Mouse (Mus musculus) cerebellum, adult 2 months (tissue): ENCODE data around the gene Hyal2. TPM values are rescaled to one million over a fixed set of nuclear protein-coding genes. Genes with fewer than 3 reads are reported as not detected.

ENCODE experiments used
- DNase-seq, 2 experiments: peaks; one replicate each; pipeline ENCODE4 v3.0.0; 2021
- H3K27ac ChIP-seq: fragments of 200-500 bp; 2 replicates; pipeline ENCODE4 v1.5.1; 2012; ENCODE audit warnings: low read length, control low read depth, inconsistent platforms; ENCODE audit not compliant: insufficient read depth
- H3K27me3 ChIP-seq: fragments of 200-500 bp; 2 replicates; pipeline ENCODE4 v1.6.1; 2012; ENCODE audit warnings: inconsistent platforms, mild to moderate bottlenecking, low read length, moderate library complexity; ENCODE audit not compliant: control insufficient read depth, insufficient read depth
- H3K4me1 ChIP-seq: fragments of 200-500 bp; 2 replicates; pipeline ENCODE4 v1.6.1; 2011; ENCODE audit warnings: low read length; ENCODE audit not compliant: control insufficient read depth, insufficient read depth
- H3K4me3 ChIP-seq: fragments of 200-500 bp; replicated peaks from 2 replicates; pipeline ENCODE3; 2011; ENCODE audit warnings: mild to moderate bottlenecking, low read depth, low read length, control low read depth; ENCODE audit not compliant: insufficient read depth
- CTCF ChIP-seq: fragments of 200-500 bp; IDR thresholded peaks from 2 replicates; pipeline ENCODE4 v1.5.1; 2011; ENCODE audit warnings: low read depth, mild to moderate bottlenecking, control low read depth, low read length, moderate library complexity, borderline replicate concordance; ENCODE audit not compliant: insufficient read depth
- POLR2A ChIP-seq: fragments of 200-500 bp; IDR thresholded peaks from 2 replicates; pipeline ENCODE4 v1.6.1; 2011; ENCODE audit warnings: low read length, control low read depth, borderline replicate concordance; ENCODE audit not compliant: insufficient read depth
- WGBS: fragments of 180-500 bp; shearing (Covaris S2); methylation state at CpG from one replicate; pipeline ENCODE4 v1.1.7; 2018; 5-methylcytosine and 5-hydroxymethylcytosine counted together
- polyA plus RNA-seq: library from polyadenylated mRNA; depleted of rRNA; stranded (reverse); fragments of >200 nt; gene quantifications from 2 replicates; pipeline ENCODE4 v1.2.3, GENCODE M21; 2012

Hyal2 gene
- polyA plus RNA-seq, 1 experiment, result 11.9 TPM

GRCm38 (mm10) chr9:107566041-107566709 lies 1.6 kb upstream of the Hyal2 start:
- Histone ChIP-seq H3K4me3 (no peak overlapping the region), H3K27me3 (no peaks in the 10 kb centered on the region), H3K4me1 (peaks cover 16% of the 10 kb centered on the region), H3K27ac (no peak overlapping the region)
- TF ChIP-seq CTCF, result peak; percentile 86
- no peak for TF ChIP-seq POLR2A
- DNase-seq, result peak; percentile 74 to 84
- 53% methylated on average over 15 of the region's 15 CpGs for WGBS

DNA sequence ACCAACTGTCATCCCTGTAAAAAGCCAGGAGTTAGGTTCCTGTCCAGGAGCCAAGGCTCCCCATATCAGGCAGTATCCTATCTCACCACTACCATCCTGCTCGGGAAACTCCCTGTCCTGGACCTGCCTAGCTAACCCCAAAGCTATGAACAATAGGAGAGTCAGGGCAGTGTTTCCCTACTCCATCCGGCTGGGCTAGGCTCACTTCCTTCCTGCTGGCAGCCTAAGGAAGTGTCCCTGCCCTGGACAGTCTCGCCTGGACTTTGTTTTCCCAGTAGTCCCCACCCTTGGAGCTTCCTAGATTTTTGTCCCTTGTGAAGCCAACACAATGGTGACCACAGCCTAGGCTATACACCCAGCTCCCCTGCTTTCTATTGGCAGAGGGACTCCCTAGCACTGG lies 890 bp upstream of the Hyal2 start:
- H3K4me3 ChIP-seq, result no peak overlapping the region
- peaks cover 16% of the 10 kb centered on the region for H3K4me1 ChIP-seq
- no peaks in the 10 kb centered on the region for H3K27me3 ChIP-seq
- no peak overlapping the region for H3K27ac ChIP-seq
- no peak for TF ChIP-seq CTCF
- TF ChIP-seq POLR2A, result no peak
- no peak for DNase-seq
- WGBS, result 79% methylated on average over 3 of the region's 3 CpGs

DNA sequence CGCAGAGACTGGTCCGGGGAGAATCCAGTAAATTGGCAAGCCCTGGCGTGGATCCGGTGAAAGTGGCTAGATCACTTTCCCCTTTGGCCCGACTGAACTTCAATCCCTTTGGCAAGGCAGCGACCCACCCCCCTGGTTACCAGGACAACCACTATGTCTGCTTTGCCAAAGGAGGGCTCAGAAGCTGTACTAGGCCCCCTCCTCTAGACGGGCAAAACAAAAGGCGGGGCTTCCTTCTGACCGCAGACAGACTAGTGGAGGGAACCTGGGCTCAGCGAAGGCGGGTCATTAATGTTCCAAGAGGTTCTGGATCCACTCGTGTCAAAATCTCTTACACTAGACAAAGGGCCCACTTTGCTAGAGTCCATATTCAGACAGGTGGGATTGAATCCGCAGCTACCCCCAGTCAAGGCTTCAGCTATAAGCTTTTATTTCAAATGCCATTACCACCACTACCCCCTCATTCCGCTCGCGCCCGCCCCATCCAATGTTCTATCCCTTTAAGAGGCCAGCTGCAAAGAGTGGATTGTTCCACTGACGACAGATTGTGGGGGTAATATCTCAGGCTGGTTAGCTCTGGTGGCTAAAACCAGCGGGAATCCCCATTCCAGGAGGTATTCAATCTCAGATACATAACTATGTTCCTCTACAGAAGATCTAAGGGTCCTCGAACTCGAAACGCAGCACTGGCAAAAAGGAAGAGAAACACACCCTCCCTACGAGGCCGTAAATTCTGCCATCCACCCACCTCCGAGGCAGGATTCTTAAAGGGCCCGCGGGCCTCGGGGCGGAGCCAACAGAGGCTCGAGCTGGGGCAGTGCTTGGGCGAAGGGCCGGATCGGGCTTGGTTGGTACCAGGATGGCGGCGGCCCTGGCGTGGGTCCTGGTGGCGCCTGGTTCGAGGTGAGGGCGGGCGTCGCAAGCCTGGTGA lies 851 bp downstream of the Hyal2 start:
- H3K27ac ChIP-seq, result peak overlapping the region; percentile 24; the same call in 1 of the 2 replicates
- 4% methylated on average over 41 of the region's 41 CpGs for WGBS

GRCm38 (mm10) chr9:107569270-107569669 lies 1.5 kb downstream of the Hyal2 start:
- TF ChIP-seq POLR2A (no peak), CTCF (no peak)
- Histone ChIP-seq H3K27me3 (no peaks in the 10 kb centered on the region), H3K27ac (0 out of 2 replicates have a peak overlapping the region, but pooled peaks have one; percentile 12), H3K4me1 (peaks cover 12% of the 10 kb centered on the region), H3K4me3 (peak overlapping the region; percentile 63)
- DNase-seq, result no peak
- WGBS, result 2% methylated on average over 23 of the region's 23 CpGs

More for the DNA sequence above, 851 bp downstream of the Hyal2 start:
- H3K4me1 ChIP-seq, result peaks cover 16% of the 10 kb centered on the region
- no peaks in the 10 kb centered on the region for H3K27me3 ChIP-seq
- TF ChIP-seq POLR2A (peak; percentile 34; the same call in 1 of the 2 replicates), CTCF (no peak)
- DNase-seq, result peak; percentile 79 to 81
- peak overlapping the region; percentile 63 for H3K4me3 ChIP-seq

DNA sequence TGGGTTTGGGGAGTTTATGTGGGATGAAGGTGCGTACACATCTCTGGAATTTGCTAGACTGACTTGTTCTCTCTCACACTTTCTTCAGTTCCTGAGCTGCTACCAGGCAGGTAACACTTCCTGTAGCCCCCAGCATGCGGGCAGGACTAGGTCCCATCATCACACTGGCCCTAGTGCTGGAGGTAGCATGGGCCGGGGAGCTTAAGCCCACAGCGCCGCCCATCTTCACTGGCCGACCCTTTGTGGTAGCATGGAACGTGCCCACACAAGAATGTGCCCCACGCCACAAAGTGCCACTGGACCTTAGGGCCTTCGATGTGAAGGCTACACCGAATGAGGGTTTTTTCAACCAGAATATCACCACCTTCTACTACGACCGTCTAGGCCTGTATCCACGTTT lies 2.3 kb downstream of the Hyal2 start:
- no peak for DNase-seq
- peaks cover 11% of the 10 kb centered on the region for H3K4me1 ChIP-seq
- no peak overlapping the region for H3K27ac ChIP-seq
- 66% methylated on average over 13 of the region's 13 CpGs for WGBS
- TF ChIP-seq POLR2A (no peak), CTCF (no peak)
- peak overlapping the region; percentile 47 for H3K4me3 ChIP-seq
- H3K27me3 ChIP-seq, result no peaks in the 10 kb centered on the region

DNA sequence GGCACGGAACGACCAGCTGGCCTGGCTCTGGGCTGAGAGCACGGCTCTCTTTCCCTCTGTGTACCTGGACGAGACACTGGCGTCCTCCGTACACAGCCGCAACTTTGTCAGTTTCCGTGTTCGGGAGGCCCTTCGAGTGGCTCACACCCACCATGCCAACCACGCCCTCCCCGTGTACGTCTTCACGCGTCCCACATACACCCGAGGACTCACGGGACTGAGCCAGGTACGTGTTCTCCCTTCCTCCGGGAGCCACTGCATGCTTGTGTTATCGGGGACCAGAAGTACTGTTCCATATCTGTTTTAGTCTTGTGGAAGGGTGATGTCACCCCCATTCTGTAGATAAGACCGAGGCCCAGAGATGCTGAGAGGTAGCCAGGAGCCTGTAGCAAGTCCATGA lies 3.1 kb downstream of the Hyal2 start:
- no peak for DNase-seq
- Histone ChIP-seq H3K27ac (no peak overlapping the region), H3K4me3 (no peak overlapping the region), H3K27me3 (no peaks in the 10 kb centered on the region), H3K4me1 (peaks cover 16% of the 10 kb centered on the region)
- no peak for TF ChIP-seq POLR2A
- TF ChIP-seq CTCF, result no peak
- 87% methylated on average over 21 of the region's 21 CpGs for WGBS

GRCm38 (mm10) chr9:107571534-107572326 lies 4.0 kb downstream of the Hyal2 start:
- Histone ChIP-seq H3K27me3 (no peaks in the 10 kb centered on the region), H3K4me1 (peaks cover 20% of the 10 kb centered on the region), H3K4me3 (no peak overlapping the region), H3K27ac (no peak overlapping the region)
- TF ChIP-seq POLR2A (no peak), CTCF (no peak)
- DNase-seq, result no peak
- WGBS, result 89% methylated on average over 22 of the region's 22 CpGs
